Mouse (Mus musculus): ENCODE measurements around the gene Gtsf1.

DNA sequence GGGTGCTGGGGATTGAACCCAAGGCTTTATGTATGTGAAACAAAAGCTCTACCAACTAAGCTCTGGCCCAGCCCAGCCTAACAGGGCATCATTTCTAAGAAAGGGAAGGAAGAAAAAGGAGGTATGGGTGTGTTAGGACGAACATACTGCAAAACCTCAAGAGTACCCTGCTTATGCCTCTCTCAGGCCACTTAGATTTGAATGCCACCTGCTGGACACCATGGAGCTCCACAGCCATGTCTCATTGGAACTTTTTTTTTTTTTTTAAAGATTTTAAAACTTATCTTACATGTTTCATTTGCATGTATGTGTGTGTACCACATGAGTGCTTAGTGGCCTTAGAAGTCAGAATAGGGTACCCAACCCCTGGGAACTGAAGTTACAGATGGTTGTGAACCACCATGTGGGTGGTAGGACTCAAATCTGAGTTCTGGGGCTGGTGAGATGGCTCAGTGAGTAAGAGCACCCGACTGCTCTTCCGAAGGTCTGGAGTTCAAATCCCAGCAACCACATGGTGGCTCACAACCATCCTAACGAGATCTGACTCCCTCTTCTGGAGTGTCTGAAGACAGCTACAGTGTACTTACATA, 41.6 kb downstream of the Gtsf1 start:
- TF ChIP-seq CTCF (IDR thresholded peaks at IDR 0.05; ENCODE audit: control insufficient read depth, insufficient read depth, insufficient read length), result peak; percentile 60
- no peak for TF ChIP-seq USF1 (IDR thresholded peaks at IDR 0.05; ENCODE audit: low read depth)
- TF ChIP-seq CEBPB (IDR thresholded peaks at IDR 0.05; ENCODE audit: low read depth), result no peak
- TF ChIP-seq MYOD1 (IDR thresholded peaks at IDR 0.05; ENCODE audit: control insufficient read depth, insufficient read length, low read depth), result no peak
- TF ChIP-seq MAX (IDR thresholded peaks at IDR 0.05), result peak; percentile 44
- no peak for TF ChIP-seq MYOG (IDR thresholded peaks at IDR 0.05; ENCODE audit: control insufficient read depth, extremely low read depth, insufficient read length)
- TF ChIP-seq FOSL1 (IDR thresholded peaks at IDR 0.05; ENCODE audit: insufficient read depth, low read length, poor library complexity, severe bottlenecking), result no peak
